Comparison of ENCODE assay signal across 9 mouse cellular contexts in the genomic region with DNA sequence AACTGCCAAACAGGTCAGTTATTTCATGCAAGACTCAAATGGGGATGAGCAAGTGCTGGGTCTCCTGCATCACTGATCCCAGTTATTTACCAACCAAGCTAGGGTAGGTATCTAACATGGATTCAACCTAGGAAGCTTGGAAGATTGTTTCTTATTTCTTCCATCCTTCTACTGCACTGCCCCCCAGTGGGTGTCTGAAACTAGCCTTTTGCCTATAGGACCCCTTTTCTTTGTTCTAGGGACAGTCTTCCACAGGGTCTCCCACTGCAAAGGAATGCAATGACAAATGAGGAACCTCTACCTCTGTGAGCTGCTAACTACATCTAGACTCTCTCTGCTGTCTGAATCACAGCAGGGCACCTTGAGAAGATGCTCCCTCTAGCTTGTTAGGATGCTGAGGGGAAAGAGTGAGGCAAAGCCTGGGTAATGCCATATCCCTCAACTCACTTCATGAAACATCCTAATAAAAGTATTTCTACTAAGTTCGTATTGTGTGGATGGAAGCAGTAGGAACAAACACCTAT. TPM values are rescaled to one million over a fixed set of nuclear protein-coding genes. Genes with fewer than 3 reads are reported as not detected.
DNase-seq lines count a peak whose midpoint lies in the region; ATAC-seq lines count a peak whose summit lies in the region.
"Had no signal": no experiment of that assay in that cellular context is flagged by ENCODE, and none has a peak within 500 bp of the region (broad histone marks: within the 10 kb centered on the region; RNA-seq: fewer than 3 reads in every experiment).

No protein-coding gene starts in this region.

- H3K4me1 ChIP-seq in lung, embryonic 15.5 days: peaks cover 44% of the 10 kb centered on the region
- peaks cover 3% of the 10 kb centered on the region for H3K4me1 ChIP-seq in embryonic facial prominence, embryonic 11.5 days (ENCODE audit: control insufficient read depth, insufficient read depth, low read length)
- peaks cover 23% of the 10 kb centered on the region for H3K4me1 ChIP-seq in intestine, embryonic 16.5 days (ENCODE audit: control insufficient read depth, insufficient read depth, low read length)
- H3K4me1 ChIP-seq in neural tube, embryonic 15.5 days: peaks cover 61% of the 10 kb centered on the region

- no peak overlapping the region for H3K4me3 ChIP-seq in lung, embryonic 15.5 days
- H3K4me3 ChIP-seq in embryonic facial prominence, embryonic 11.5 days (ENCODE audit: low read depth, low read length): no peak overlapping the region
- H3K4me3 ChIP-seq in intestine, embryonic 16.5 days (ENCODE audit: low read length): peak overlapping the region; percentile 13
- 0 out of 2 replicates have a peak overlapping the region, but pooled peaks have one; percentile 84 for H3K4me3 ChIP-seq in neural tube, embryonic 15.5 days (replicated peaks)

- H3K9ac ChIP-seq in lung, embryonic 15.5 days: no peak overlapping the region; the same call in 1 of the 2 replicates
- no peak overlapping the region for H3K9ac ChIP-seq in embryonic facial prominence, embryonic 11.5 days (replicated peaks; ENCODE audit: low read length)
- no peak overlapping the region for H3K9ac ChIP-seq in intestine, embryonic 16.5 days (ENCODE audit: low read depth, low read length)
- H3K9ac ChIP-seq in neural tube, embryonic 15.5 days (replicated peaks): 0 out of 2 replicates have a peak overlapping the region, but pooled peaks have one; percentile 3

- no peak for ATAC-seq in lung, embryonic 15.5 days (ENCODE audit: borderline replicate concordance, extremely low read depth, low FRiP score, low TSS enrichment)
- ATAC-seq in embryonic facial prominence, embryonic 11.5 days (replicated peaks; ENCODE audit: insufficient number of reproducible peaks, low FRiP score, low TSS enrichment, low read depth): no peak
- no peak for ATAC-seq in intestine, embryonic 16.5 days
- ATAC-seq in neural tube, embryonic 15.5 days (ENCODE audit: low FRiP score): no peak

- no peaks in the 10 kb centered on the region for H3K9me3 ChIP-seq in lung, embryonic 15.5 days
- H3K9me3 ChIP-seq in embryonic facial prominence, embryonic 11.5 days (replicated peaks; ENCODE audit: control insufficient read depth, low read length): no peaks in the 10 kb centered on the region
- H3K9me3 ChIP-seq in intestine, embryonic 16.5 days (ENCODE audit: control insufficient read depth, low read length): no peaks in the 10 kb centered on the region
- H3K9me3 ChIP-seq in neural tube, embryonic 15.5 days (replicated peaks): no peaks in the 10 kb centered on the region

- peak overlapping the region; percentile 84 for H3K4me2 ChIP-seq in lung, embryonic 15.5 days
- peak overlapping the region; percentile 14; the same call in 1 of the 2 replicates for H3K4me2 ChIP-seq in embryonic facial prominence, embryonic 11.5 days (ENCODE audit: low read depth, low read length)
- peak overlapping the region; percentile 86; the same call in 1 of the 2 replicates for H3K4me2 ChIP-seq in intestine, embryonic 16.5 days (ENCODE audit: low read depth, low read length)
- peak overlapping the region; percentile 91 for H3K4me2 ChIP-seq in neural tube, embryonic 15.5 days

- 66% methylated on average over 1 of the region's 1 CpGs for WGBS in lung, embryonic 15.5 days
- WGBS in embryonic facial prominence, embryonic 11.5 days: 84% methylated on average over 1 of the region's 1 CpGs
- WGBS in intestine, embryonic 16.5 days: 74% methylated on average over 1 of the region's 1 CpGs
- 93% methylated on average over 1 of the region's 1 CpGs for WGBS in neural tube, embryonic 15.5 days

- H3K36me3 ChIP-seq in lung, embryonic 15.5 days: peaks cover 44% of the 10 kb centered on the region
- H3K36me3 ChIP-seq in embryonic facial prominence, embryonic 11.5 days (replicated peaks; ENCODE audit: control insufficient read depth, insufficient read depth, low read depth, low read length): peaks cover 2% of the 10 kb centered on the region; the same call in 1 of the 2 replicates
- H3K36me3 ChIP-seq in intestine, embryonic 16.5 days (ENCODE audit: control insufficient read depth, insufficient read depth, low read length): peaks cover 19% of the 10 kb centered on the region; the same call in 1 of the 2 replicates
- H3K36me3 ChIP-seq in neural tube, embryonic 15.5 days: peaks cover 39% of the 10 kb centered on the region

- DNase-seq in lung, postnatal 14 days: no peak
- no peak for DNase-seq in embryonic facial prominence, embryonic 11.5 days (ENCODE audit: low spot score)
- no peak for DNase-seq in embryo, embryonic 11 days
- no peak for DNase-seq in frontal cortex, postnatal 36 days (ENCODE audit: low spot score in 2 of 2)
- DNase-seq: gastrocnemius, postnatal 10 days; right cerebral cortex, postnatal 25 days had no signal

- H3K27ac ChIP-seq in lung, embryonic 15.5 days: no peak overlapping the region
- no peak overlapping the region for H3K27ac ChIP-seq in embryonic facial prominence, embryonic 11.5 days (replicated peaks; ENCODE audit: low read depth, low read length)
- H3K27ac ChIP-seq in intestine, embryonic 16.5 days (ENCODE audit: low read length): no peak overlapping the region
- no peak overlapping the region for H3K27ac ChIP-seq in neural tube, embryonic 15.5 days (replicated peaks)

- no peaks in the 10 kb centered on the region for H3K27me3 ChIP-seq in lung, embryonic 15.5 days
- H3K27me3 ChIP-seq in embryonic facial prominence, embryonic 11.5 days (ENCODE audit: control insufficient read depth, insufficient read depth, low read length): no peaks in the 10 kb centered on the region
- no peaks in the 10 kb centered on the region for H3K27me3 ChIP-seq in intestine, embryonic 16.5 days (replicated peaks; ENCODE audit: control insufficient read depth, insufficient read depth, low read length)
- H3K27me3 ChIP-seq in neural tube, embryonic 15.5 days (replicated peaks): no peaks in the 10 kb centered on the region

RNA-seq across cellular contexts. Expression of a gene that starts 1.9 kb away (rescaled TPM):
- 885 and 959 TPM in 2 replicates for polyA plus RNA-seq in lung, embryonic 15.5 days (2015; fragmentation: Nextera tagmentation; extraction: Ambion mirVana)
- 824 and 897 TPM in 2 replicates for polyA plus RNA-seq in embryonic facial prominence, embryonic 11.5 days (2014; fragmentation: Nextera tagmentation; extraction: Ambion mirVana)
- polyA plus RNA-seq in intestine, embryonic 16.5 days (2015; fragmentation: Nextera tagmentation; extraction: Ambion mirVana): 838 and 894 TPM in 2 replicates
- polyA plus RNA-seq in neural tube, embryonic 15.5 days (2015; fragmentation: Nextera tagmentation; extraction: Ambion mirVana): 534 and 619 TPM in 2 replicates

RNA-seq across cellular contexts. Expression of a gene that starts 1.9 kb away (rescaled TPM):
- polyA plus RNA-seq in lung, embryonic 15.5 days (2015; fragmentation: Nextera tagmentation; extraction: Ambion mirVana): 425 and 461 TPM in 2 replicates
- 392 and 414 TPM in 2 replicates for polyA plus RNA-seq in embryonic facial prominence, embryonic 11.5 days (2014; fragmentation: Nextera tagmentation; extraction: Ambion mirVana)
- polyA plus RNA-seq in intestine, embryonic 16.5 days (2015; fragmentation: Nextera tagmentation; extraction: Ambion mirVana): 533 and 550 TPM in 2 replicates
- 515 and 564 TPM in 2 replicates for polyA plus RNA-seq in neural tube, embryonic 15.5 days (2015; fragmentation: Nextera tagmentation; extraction: Ambion mirVana)

RNA-seq across cellular contexts. Expression of a gene that starts 12.2 kb away (rescaled TPM):
- polyA plus RNA-seq in lung, embryonic 15.5 days (2015; fragmentation: Nextera tagmentation; extraction: Ambion mirVana): 68.0 and 77.8 TPM in 2 replicates
- 18.2 and 25.1 TPM in 2 replicates for polyA plus RNA-seq in embryonic facial prominence, embryonic 11.5 days (2014; fragmentation: Nextera tagmentation; extraction: Ambion mirVana)
- polyA plus RNA-seq in intestine, embryonic 16.5 days (2015; fragmentation: Nextera tagmentation; extraction: Ambion mirVana): 22.7 and 23.5 TPM in 2 replicates
- polyA plus RNA-seq in neural tube, embryonic 15.5 days (2015; fragmentation: Nextera tagmentation; extraction: Ambion mirVana): 46.7 and 48.5 TPM in 2 replicates

RNA-seq across cellular contexts. Expression of a gene that starts 20.4 kb away (rescaled TPM):
- polyA plus RNA-seq in lung, embryonic 15.5 days (2015; fragmentation: Nextera tagmentation; extraction: Ambion mirVana): 69.4 and 74.0 TPM in 2 replicates
- 76.2 and 80.9 TPM in 2 replicates for polyA plus RNA-seq in embryonic facial prominence, embryonic 11.5 days (2014; fragmentation: Nextera tagmentation; extraction: Ambion mirVana)
- 47.6 and 53.8 TPM in 2 replicates for polyA plus RNA-seq in intestine, embryonic 16.5 days (2015; fragmentation: Nextera tagmentation; extraction: Ambion mirVana)
- 53.9 and 56.1 TPM in 2 replicates for polyA plus RNA-seq in neural tube, embryonic 15.5 days (2015; fragmentation: Nextera tagmentation; extraction: Ambion mirVana)

RNA-seq across cellular contexts. Expression of a gene that starts 40.9 kb away (rescaled TPM):
- polyA plus RNA-seq in lung, embryonic 15.5 days (2015; fragmentation: Nextera tagmentation; extraction: Ambion mirVana): 43.7 and 47.0 TPM in 2 replicates
- polyA plus RNA-seq in embryonic facial prominence, embryonic 11.5 days (2014; fragmentation: Nextera tagmentation; extraction: Ambion mirVana): 44.5 and 48.9 TPM in 2 replicates
- polyA plus RNA-seq in intestine, embryonic 16.5 days (2015; fragmentation: Nextera tagmentation; extraction: Ambion mirVana): 22.4 and 24.5 TPM in 2 replicates
- 21.6 and 23.3 TPM in 2 replicates for polyA plus RNA-seq in neural tube, embryonic 15.5 days (2015; fragmentation: Nextera tagmentation; extraction: Ambion mirVana)

Comparison
In these comparisons a context has a peak if more than half of its experiments do, and no peak if none do; other contexts are left out.
1. H3K4me2 ChIP-seq: peak in every context shown above with its lines; median percentile 91 in neural tube, embryonic 15.5 days; 86 in intestine, embryonic 16.5 days; 84 in lung, embryonic 15.5 days; 14 in embryonic facial prominence, embryonic 11.5 days.
2. H3K4me3 ChIP-seq: peak in intestine, embryonic 16.5 days (single experiment) and neural tube, embryonic 15.5 days (single experiment); none in lung, embryonic 15.5 days (single experiment) and embryonic facial prominence, embryonic 11.5 days (single experiment).